Mouse (Mus musculus) embryonic facial prominence, embryonic 15.5 days (tissue): ENCODE data around the gene Pla2g4b. TPM values are rescaled to one million over a fixed set of nuclear protein-coding genes. Genes with fewer than 3 reads are reported as not detected.

Experiments
- ATAC-seq: fragments of 200-750 bp; cut with Nextera tagmentation; 2 replicates; pipeline ENCODE4 v1.8.0; 2017; ENCODE audit warnings: low read depth, moderate TSS enrichment; ENCODE audit not compliant: insufficient number of reproducible peaks, low FRiP score, low TSS enrichment
- H3K27ac ChIP-seq: fragments of 300-500 bp; sonication (generic); replicated peaks from 2 replicates; pipeline ENCODE4 v1.5.1; 2015; ENCODE audit warnings: mild to moderate bottlenecking, inconsistent platforms
- H3K27me3 ChIP-seq: fragments of 300-500 bp; sonication (generic); 2 replicates; pipeline ENCODE4 v1.6.1; 2015; ENCODE audit warnings: inconsistent platforms
- H3K36me3 ChIP-seq: fragments of 300-500 bp; sonication (generic); 2 replicates; pipeline ENCODE4 v1.6.1; 2015; ENCODE audit warnings: mild to moderate bottlenecking, inconsistent platforms
- H3K4me1 ChIP-seq: fragments of 300-500 bp; sonication (generic); 2 replicates; pipeline ENCODE4 v1.6.1; 2015; ENCODE audit warnings: inconsistent platforms
- H3K4me2 ChIP-seq: fragments of 300-500 bp; sonication (generic); replicated peaks from 2 replicates; pipeline ENCODE4 v1.6.1; 2015; ENCODE audit warnings: mild to moderate bottlenecking, inconsistent platforms
- H3K4me3 ChIP-seq: fragments of 300-500 bp; sonication (generic); replicated peaks from 2 replicates; pipeline ENCODE4 v1.5.1; 2015; ENCODE audit warnings: mild to moderate bottlenecking, inconsistent platforms
- H3K9ac ChIP-seq: fragments of 300-500 bp; sonication (generic); 2 replicates; pipeline ENCODE4 v1.6.1; 2015; ENCODE audit warnings: inconsistent platforms
- H3K9me3 ChIP-seq: fragments of 300-500 bp; sonication (generic); replicated peaks from 2 replicates; pipeline ENCODE4 v1.6.1; 2016; ENCODE audit warnings: inconsistent platforms
- WGBS: fragments of 180-500 bp; shearing (Covaris S2); methylation state at CpG from one replicate; pipeline ENCODE4 v1.1.7; 2015; 5-methylcytosine and 5-hydroxymethylcytosine counted together
- polyA plus RNA-seq: library from polyadenylated mRNA; unstranded; fragments of >200 nt; fragmentation: Nextera tagmentation; extraction: Ambion mirVana; gene quantifications from 2 replicates; pipeline ENCODE4 v1.2.1, GENCODE M21; 2015

The Pla2g4b gene
- polyA plus RNA-seq, 1 experiment from 2014 or later = 3.8 TPM

DNA sequence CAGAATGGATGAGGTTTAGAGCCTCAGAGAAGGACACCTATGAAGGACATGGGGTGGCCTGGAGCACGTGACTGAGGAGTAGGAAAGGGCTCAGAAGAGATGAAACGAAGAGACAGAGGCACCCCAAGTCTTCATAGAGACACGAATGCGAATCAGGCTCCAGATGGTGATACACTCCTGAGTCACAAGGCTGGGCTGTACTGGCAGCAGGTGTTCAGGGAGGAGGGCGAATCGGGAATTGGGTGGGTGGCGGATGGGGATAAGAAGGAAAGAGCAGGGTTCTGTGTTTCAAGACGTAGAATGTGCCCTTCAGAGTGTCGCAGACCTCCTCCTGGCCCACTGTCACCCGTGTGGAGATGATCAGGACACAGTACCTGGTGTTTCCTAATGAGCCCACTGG is 32.0 kb downstream of the Pla2g4b start:
- WGBS = 85% methylated on average over 10 of the region's 10 CpGs
- H3K4me3 ChIP-seq = no peak overlapping the region
- H3K27ac ChIP-seq = no peak overlapping the region
- no peaks in the 10 kb centered on the region for H3K36me3 ChIP-seq
- H3K4me2 ChIP-seq = no peak overlapping the region
- no peaks in the 10 kb centered on the region for H3K27me3 ChIP-seq
- no peaks in the 10 kb centered on the region for H3K9me3 ChIP-seq
- H3K4me1 ChIP-seq = peaks cover 22% of the 10 kb centered on the region
- no peak for ATAC-seq
- H3K9ac ChIP-seq = no peak overlapping the region

DNA sequence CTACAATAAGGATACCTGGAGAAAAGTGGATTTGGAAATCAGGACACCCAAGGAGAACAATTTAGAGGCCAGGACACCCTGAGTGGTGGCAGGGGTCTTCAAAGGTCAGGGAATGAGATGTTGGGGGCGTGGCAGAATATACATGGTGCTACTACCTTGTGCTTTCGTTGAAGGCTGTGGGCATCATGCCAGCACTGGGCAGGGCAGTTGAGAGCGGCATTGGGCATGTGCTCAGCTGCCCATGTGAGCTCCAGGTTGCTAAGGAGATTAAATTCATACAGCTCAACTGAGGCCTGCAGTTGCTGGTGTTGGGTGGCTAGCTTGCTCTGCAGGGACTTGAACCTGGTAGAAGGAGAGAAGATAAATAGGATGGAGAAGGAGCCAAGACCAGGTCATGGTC is 33.0 kb downstream of the Pla2g4b start:
- WGBS = 81% methylated on average over 3 of the region's 3 CpGs
- ATAC-seq = no peak

DNA sequence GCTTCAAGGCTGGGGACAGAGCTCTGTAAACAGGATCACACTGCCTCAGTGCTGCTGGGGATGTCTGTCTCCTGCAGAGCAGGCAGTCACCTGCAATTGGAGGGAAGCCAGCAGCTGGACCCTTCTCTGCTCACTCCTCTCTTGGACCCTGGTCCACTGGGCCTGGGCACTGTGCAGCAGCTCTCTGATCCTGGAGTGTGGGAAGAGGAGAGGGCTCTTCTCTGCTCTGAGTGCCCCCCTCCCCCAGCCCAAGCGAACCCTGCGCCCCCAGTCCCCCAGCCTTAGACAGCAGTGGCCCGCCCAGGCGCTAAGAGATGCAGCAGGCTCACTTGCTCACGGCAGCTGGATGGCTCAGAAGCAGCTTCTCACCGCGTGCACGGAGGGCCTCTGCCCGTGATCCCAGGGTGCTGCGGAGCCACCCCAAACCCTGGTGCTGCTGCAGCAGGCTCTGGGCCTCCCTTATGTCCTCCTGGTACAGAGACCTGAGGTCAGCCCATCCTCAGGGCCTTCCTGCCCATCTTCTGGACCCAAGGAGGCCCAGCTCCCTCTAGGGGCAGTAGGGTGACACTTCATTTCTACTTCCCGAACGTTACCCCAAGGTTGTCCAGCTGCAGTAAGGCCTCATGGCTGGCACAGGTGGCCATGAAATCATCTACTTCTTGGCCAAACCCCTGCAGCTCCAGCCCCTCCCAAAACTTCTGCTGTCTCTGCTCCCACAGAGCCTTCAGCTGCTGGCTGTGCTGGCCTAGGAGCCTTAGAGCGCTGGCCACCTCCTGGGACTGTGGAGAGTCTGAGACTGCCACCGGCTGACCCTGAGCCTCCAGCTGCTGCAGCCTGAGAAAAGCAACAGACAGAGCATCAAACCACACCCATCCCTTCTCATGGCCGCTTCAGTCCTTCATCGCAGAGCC is 35.6 kb downstream of the Pla2g4b start:
- peak; percentile 21; the same call in 1 of the 2 replicates for ATAC-seq
- Histone ChIP-seq H3K9ac (no peak overlapping the region), H3K4me3 (no peak overlapping the region), H3K4me2 (no peak overlapping the region), H3K4me1 (peaks cover under 1% of the 10 kb centered on the region; the same call in 1 of the 2 replicates), H3K27me3 (no peaks in the 10 kb centered on the region), H3K36me3 (no peaks in the 10 kb centered on the region), H3K9me3 (no peaks in the 10 kb centered on the region), H3K27ac (no peak overlapping the region)
- 33% methylated on average over 16 of the region's 16 CpGs for WGBS

More for the DNA sequence above, 33.0 kb downstream of the Pla2g4b start:
- Histone ChIP-seq H3K27ac (no peak overlapping the region), H3K9ac (no peak overlapping the region), H3K36me3 (no peaks in the 10 kb centered on the region), H3K9me3 (no peaks in the 10 kb centered on the region), H3K4me1 (peaks cover 12% of the 10 kb centered on the region), H3K4me2 (no peak overlapping the region), H3K27me3 (no peaks in the 10 kb centered on the region), H3K4me3 (no peak overlapping the region)

DNA sequence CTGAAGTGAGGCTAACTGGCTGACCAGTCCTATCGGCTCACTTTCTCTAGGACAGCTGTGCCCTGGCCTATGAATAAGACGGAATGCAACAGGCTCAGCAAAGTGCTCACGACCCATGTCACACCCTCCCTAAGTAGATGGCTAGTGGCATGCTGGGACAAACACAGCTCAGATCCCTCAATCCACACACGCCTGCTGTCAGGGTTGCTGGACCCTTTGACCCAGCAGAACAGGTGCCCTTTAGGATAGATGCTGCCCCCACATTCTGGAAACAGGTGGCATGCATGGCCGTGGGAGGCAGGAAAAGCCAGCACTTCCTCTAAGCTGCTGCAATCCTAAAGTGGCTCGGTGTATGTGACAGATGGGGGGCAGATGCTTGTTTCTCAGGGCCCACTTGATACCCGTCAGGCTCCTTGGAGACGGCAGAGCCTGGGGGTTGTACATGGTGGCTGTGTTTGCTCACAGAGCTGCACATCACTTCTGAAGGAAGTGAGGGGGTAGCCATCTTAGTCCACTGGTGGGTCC is 36.3 kb downstream of the Pla2g4b start:
- no peaks in the 10 kb centered on the region for H3K9me3 ChIP-seq
- H3K27me3 ChIP-seq = no peaks in the 10 kb centered on the region
- ATAC-seq = peak; percentile 39
- no peak overlapping the region for H3K4me3 ChIP-seq
- WGBS = 47% methylated on average over 8 of the region's 8 CpGs
- no peak overlapping the region for H3K9ac ChIP-seq
- H3K36me3 ChIP-seq = no peaks in the 10 kb centered on the region
- no peaks in the 10 kb centered on the region; the same call in 1 of the 2 replicates for H3K4me1 ChIP-seq
- H3K4me2 ChIP-seq = no peak overlapping the region
- no peak overlapping the region for H3K27ac ChIP-seq

DNA sequence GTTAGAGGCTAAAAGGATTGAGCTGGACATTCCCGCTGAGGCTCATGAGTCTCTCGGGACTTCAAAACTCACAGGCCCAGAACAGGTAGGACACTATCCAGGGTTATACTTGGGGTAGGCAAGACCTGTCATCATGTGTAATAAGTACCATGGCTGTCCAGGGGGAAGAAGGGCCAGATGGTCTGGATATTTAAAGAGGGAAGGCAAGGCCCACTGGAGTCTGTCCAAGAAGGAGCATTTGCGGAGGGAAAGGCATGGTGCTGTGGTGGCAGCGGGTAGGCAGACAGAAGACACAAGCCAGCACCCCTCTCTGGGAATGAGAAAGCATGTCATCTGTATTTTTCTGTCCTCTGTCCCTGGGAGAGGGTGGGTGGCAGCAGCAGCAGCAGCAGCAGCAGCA is 40.9 kb downstream of the Pla2g4b start:
- H3K4me2 ChIP-seq = no peak overlapping the region
- no peak overlapping the region for H3K4me3 ChIP-seq
- no peaks in the 10 kb centered on the region for H3K36me3 ChIP-seq
- no peaks in the 10 kb centered on the region for H3K9me3 ChIP-seq
- no peak for ATAC-seq
- no peak overlapping the region for H3K9ac ChIP-seq
- no peak overlapping the region for H3K27ac ChIP-seq
- peaks cover 17% of the 10 kb centered on the region for H3K27me3 ChIP-seq
- WGBS = 82% methylated on average over 4 of the region's 4 CpGs
- H3K4me1 ChIP-seq = peaks cover 8% of the 10 kb centered on the region

DNA sequence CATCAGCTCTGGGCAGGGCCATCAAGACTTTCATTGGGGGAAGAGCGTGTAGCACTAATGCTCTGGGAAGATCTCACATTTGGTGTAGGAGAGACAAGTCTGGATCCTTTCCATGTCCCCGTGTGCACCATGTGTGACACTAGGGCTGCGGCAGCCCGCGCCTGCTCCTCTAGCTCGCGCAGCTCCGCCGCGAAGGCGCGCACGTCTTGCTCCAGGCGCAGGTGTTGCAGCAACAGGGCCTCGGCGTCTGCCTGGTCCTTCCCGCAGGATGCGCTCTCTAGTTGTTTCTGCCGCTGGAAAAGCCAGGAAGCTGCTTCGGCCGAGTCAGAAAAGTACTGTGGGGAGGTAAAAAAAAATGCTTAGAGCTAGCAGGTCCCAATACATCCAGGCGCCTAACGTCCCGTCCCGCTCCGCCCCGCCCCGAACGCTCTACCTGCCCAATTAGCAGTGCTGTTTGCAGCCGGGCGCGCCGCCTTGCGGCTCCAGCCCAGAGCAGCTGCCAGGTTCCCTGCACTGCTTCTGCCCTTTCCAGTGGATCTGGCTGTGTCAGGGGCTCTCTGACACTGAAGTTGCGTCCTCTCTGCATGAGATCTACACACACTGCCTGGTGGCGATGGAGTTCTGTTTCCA is 43.0 kb downstream of the Pla2g4b start:
- Histone ChIP-seq H3K4me2 (peak overlapping the region; percentile 65), H3K27me3 (peaks cover 17% of the 10 kb centered on the region), H3K36me3 (no peaks in the 10 kb centered on the region), H3K4me3 (peak overlapping the region; percentile 40), H3K4me1 (peaks cover 8% of the 10 kb centered on the region), H3K9ac (0 out of 2 replicates have a peak overlapping the region, but pooled peaks have one; percentile 9), H3K27ac (no peak overlapping the region), H3K9me3 (no peaks in the 10 kb centered on the region)
- ATAC-seq = 0 out of 2 replicates have a peak, but pooled peaks have one; percentile 37
- 1% methylated on average over 36 of the region's 36 CpGs for WGBS

DNA sequence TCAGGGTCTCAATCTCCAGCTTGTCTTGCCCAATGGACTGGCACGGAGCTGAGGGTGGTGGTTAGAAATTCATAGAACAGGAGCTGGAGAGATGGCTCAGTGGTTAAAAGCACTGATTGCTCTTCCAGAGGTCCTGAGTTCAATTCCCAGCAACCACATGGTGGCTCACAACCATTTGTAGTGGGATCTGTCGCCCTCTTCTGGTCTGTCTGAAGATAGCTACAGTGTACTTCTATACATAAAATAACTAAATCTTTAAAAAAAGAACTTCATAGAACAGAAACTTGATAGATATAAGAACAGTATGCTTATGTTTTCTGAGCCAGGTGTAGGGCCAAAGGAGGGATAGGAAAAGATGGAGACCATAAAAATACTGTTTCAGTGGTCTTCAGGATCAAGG is 49.2 kb downstream of the Pla2g4b start:
- H3K27ac ChIP-seq = no peak overlapping the region
- 68% methylated on average over 2 of the region's 2 CpGs for whole genome bisulfite sequencing
- H3K9me3 ChIP-seq = no peaks in the 10 kb centered on the region
- no peaks in the 10 kb centered on the region for H3K36me3 ChIP-seq
- no peak overlapping the region for H3K4me3 ChIP-seq
- 0 out of 2 replicates have a peak, but pooled peaks cover 3% of the 10 kb centered on the region for H3K4me1 ChIP-seq
- ATAC-seq = no peak
- no peak overlapping the region for H3K9ac ChIP-seq
- peaks cover 1% of the 10 kb centered on the region for H3K27me3 ChIP-seq
- H3K4me2 ChIP-seq = no peak overlapping the region

DNA sequence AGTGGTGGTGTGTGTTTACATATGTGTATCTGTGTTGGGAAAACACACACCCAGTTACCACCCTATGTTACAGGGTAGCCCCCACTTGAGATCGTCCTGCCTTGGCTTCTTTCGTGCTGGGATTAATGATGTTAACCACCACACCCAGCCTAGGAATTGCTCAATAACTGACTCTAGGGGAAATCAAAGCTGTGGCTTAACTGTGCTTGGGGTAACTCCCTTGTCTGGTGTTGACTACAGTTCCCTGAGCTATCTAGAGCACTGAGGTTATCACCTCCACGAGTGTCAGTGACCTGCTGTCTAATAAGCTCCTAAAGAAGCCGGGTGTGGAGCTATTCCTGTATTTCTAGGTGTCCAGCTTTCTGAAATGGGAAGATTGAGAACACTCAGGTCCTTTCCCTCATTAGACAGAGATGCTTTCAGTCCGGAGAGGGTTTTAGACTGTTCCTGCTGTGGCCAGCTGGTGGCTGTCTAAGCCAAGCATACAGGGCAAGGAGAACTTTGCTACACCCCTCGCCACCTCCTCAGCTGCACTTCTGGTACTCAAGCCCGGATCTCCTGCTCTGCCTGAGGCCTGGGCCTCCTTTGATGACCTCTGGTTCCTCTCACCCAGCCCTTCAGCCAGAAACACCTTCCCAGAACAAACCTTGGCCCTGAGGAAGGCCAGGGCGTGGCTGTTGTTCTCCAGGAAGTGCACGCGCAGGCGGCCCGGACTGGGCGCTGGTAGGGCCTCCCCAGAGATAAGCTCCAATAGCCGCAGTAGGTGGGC is 51.6 kb downstream of the Pla2g4b start:
- WGBS = 65% methylated on average over 14 of the region's 14 CpGs
- Histone ChIP-seq H3K27ac (no peak overlapping the region), H3K36me3 (no peaks in the 10 kb centered on the region), H3K4me1 (0 out of 2 replicates have a peak, but pooled peaks cover 3% of the 10 kb centered on the region), H3K9ac (no peak overlapping the region), H3K4me3 (no peak overlapping the region), H3K9me3 (no peaks in the 10 kb centered on the region), H3K4me2 (no peak overlapping the region), H3K27me3 (no peaks in the 10 kb centered on the region)
- no peak for ATAC-seq

DNA sequence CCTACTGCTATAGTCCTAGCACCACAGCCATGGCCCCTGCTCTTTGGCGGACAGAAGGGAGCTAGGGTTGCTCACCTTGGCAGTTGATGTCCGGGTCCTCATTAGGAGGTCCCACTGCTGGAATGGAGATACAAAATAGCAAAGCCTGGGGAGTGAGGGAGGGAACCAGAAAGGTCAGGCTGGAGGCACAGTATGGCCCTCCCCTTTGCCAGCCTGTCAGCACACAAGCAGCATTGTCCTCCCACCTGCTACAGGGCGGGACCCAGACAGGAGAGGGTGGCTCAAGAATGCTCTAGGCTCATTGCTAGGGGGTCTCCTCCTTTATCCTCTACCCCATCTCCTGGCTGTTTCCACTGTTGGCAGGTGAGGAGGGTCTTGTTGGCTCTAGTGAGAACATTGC is 52.8 kb downstream of the Pla2g4b start:
- H3K9me3 ChIP-seq = no peaks in the 10 kb centered on the region
- H3K27ac ChIP-seq = no peak overlapping the region
- 0 out of 2 replicates have a peak, but pooled peaks cover 3% of the 10 kb centered on the region for H3K4me1 ChIP-seq
- H3K36me3 ChIP-seq = no peaks in the 10 kb centered on the region
- H3K27me3 ChIP-seq = no peaks in the 10 kb centered on the region
- 92% methylated on average over 3 of the region's 3 CpGs for WGBS
- no peak; the same call in 1 of the 2 replicates for ATAC-seq
- H3K4me3 ChIP-seq = no peak overlapping the region
- H3K4me2 ChIP-seq = no peak overlapping the region
- H3K9ac ChIP-seq = no peak overlapping the region

DNA sequence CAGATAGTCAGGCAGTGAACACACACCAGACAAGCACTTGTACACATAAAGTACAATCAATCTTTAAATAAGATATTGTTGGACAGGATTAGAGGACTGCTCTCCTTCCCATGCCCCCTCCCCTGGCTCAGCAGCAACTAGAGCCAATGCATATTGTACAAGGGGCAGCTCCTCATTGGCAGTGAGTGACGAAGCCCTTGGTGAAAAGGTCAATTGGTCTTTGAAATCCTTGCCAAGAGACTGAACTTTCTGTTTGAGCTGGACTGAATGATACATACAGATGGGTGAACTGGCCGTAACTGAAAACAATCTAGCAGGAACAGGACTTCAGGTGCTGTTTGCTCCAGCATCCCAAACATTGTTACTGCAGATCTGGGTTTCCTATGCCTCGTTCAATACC is 54.2 kb downstream of the Pla2g4b start:
- ATAC-seq = no peak
- no peak overlapping the region for H3K4me2 ChIP-seq
- no peaks in the 10 kb centered on the region for H3K9me3 ChIP-seq
- no peak overlapping the region for H3K9ac ChIP-seq
- WGBS = 84% methylated on average over 3 of the region's 3 CpGs
- no peak overlapping the region for H3K27ac ChIP-seq
- 0 out of 2 replicates have a peak, but pooled peaks cover 3% of the 10 kb centered on the region for H3K4me1 ChIP-seq
- H3K27me3 ChIP-seq = no peaks in the 10 kb centered on the region
- H3K36me3 ChIP-seq = no peaks in the 10 kb centered on the region
- H3K4me3 ChIP-seq = no peak overlapping the region
